Mouse (Mus musculus): ENCODE data around the gene Gm12216. TPM values are rescaled to one million over a fixed set of nuclear protein-coding genes. Genes with fewer than 3 reads are reported as not detected.

The Gm12216 gene
- total RNA-seq, 2 experiments from 2014 or later, result 0.84 to 2.1 TPM

DNA sequence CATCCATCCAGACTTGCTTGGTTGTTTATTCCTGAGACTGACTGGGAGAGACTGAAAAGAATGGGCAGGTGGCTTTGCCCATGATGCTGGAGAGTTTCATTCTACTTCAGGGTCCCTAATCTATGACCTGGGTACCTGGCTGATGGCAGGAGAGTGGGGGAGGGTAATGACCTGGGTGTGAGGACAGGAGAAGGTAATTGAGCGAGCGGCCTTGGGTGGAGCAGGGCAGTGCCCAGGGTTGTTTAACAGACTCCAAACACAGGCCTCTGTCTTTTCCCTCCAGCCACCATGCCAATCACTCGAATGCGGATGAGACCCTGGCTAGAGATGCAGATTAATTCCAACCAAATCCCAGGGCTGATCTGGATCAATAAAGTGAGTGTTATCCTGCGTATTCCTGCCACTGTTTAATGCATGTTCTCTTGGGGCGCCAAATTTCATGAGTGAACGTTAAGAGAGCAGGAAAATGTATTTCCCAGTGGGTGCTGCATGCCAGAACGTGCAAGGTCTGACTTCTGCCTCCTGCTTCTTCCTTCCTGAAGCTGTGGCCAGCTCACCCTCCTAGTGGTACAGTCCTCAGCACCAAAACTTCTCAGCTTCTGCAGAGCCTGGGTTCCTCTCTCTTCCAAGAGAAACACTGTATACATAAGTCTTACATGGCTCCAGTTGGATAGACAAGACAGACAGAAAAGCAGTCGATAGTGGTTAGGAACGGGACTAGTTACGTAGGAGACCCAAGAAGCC is 87.9 kb downstream of the Gm12216 start:
- DNase-seq (ENCODE audit: low spot score), result no peak

DNA sequence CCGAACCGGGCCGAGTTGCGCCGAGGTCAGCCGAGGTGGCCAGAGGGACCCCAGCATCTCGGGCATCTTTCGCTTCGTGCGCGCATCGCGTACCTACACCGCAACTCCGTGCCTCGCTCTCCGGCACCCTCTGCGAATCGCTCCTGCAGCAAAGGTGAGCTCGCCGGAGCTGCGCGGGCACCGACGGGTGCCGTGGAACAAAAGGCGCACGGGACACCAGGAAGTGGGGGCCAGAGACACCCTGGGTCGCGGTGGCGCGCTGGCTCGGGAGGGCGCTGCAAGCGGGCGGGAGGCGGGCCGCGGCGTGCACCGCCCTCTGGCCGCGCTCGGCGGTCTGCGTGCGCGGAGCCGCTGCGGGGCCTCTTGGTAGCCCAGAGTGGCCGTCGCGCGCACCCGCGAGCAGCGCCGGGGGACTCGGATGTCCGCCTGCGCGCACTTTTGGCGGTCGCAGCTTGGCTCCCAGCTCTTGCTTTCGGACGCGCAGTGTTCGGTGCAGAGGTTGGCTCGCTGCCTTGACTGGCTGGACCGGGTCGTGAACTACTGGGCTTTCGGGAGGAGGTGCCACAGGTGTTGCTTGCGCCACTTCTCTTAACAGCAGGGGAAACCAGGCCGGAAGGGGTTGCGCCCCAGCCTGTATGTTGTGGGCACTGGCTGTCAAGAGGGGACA is 88.8 kb downstream of the Gm12216 start:
- DNase-seq (ENCODE audit: low spot score), result peak; percentile 61

DNA sequence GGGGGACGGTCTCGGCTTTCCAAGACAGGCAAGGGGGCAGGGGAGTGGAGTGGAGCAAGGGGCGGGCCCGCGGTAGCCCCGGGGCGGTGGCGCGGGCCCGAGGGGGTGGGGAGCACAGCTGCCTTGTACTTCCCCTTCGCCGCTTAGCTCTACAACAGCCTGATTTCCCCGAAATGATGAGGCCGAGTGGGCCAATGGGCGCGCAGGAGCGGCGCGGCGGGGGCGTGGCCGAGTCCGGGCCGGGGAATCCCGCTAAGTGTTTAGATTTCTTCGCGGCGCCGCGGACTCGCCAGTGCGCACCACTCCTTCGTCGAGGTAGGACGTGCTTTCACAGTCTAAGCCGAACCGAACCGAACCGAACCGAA is 89.3 kb downstream of the Gm12216 start, which contains the start of gene Irf1:
TSS of gene Irf1 (plus strand) at position 255 of the 365 bp plus-strand sequence.
- peak; percentile 93 for DNase-seq (ENCODE audit: low spot score)

DNA sequence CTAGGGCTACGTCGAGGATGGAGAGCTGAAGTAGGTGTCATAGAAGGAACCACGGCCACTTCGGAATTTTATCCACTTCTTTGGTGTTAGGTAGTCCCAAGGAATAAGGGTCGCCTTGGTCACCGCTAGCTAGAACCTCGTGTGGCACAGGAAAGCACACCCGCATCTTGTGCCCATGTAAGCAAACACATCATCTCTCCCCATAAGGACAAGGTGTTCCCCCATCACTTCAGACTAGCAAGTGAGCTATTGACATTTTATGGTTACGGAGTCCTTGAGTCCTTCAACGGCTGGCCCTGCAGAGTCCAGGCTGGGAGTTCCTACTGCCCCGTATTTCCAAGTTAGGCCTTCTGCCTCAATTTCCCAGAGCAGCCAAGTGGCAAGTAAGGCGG is 89.9 kb downstream of the Gm12216 start:
- no peak for DNase-seq (ENCODE audit: low spot score)

DNA sequence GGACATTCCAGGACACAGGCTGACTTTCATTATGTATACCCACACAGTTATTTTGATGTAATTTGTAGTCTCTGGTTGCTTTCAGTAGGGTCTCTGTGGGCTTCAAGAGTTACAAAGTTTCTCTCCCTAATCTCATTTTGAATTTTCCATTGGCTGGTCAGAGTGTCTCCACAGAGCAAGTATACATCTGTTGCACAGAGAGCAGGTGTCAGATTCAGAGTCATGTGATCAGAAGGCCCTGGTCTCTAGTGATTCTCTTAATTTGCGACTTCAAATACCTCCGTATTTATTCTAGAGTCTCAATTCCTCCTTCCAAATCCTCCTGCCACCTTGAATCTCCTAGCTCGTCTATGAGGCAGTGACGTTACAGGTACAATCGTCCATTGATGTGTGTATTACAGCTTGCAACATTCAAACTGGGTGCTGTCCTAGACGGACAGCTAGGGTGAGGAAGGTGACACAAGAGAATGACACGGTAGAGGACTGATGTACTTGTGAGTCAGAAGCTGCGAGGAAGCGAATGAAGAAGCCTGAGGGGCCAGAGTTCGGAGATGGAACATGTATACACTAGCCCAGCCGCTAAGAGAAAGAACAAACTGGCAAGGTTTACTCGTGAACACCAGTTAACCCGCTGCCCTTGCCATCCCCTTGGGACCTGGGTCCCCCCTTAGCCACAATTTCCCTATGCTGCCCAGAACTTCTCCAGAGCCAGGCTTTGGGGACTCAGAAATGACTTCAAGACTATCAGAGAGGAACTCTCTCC is 90.5 kb downstream of the Gm12216 start:
- no peak for DNase-seq (ENCODE audit: low spot score)

DNA sequence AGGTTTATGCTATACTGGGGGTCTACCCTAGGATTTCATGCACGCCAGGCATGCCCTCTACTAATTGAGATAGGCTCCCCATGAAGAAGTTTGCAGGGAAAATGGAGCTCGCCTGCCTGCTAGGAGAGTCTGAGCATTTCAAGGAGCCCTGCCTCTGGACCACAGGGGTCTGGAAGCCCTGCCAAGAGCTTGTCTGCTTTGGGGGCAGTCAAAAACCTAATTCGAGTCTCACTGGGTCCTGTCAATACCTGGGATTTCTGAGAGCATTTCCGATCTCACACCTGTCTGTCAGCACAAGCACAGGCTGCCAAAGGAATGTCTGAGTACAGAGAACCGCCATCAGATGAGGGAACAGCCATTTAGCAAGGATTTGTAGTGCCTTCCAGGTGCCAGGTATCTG is 94.5 kb downstream of the Gm12216 start:
- DNase-seq (ENCODE audit: low spot score), result no peak

DNA sequence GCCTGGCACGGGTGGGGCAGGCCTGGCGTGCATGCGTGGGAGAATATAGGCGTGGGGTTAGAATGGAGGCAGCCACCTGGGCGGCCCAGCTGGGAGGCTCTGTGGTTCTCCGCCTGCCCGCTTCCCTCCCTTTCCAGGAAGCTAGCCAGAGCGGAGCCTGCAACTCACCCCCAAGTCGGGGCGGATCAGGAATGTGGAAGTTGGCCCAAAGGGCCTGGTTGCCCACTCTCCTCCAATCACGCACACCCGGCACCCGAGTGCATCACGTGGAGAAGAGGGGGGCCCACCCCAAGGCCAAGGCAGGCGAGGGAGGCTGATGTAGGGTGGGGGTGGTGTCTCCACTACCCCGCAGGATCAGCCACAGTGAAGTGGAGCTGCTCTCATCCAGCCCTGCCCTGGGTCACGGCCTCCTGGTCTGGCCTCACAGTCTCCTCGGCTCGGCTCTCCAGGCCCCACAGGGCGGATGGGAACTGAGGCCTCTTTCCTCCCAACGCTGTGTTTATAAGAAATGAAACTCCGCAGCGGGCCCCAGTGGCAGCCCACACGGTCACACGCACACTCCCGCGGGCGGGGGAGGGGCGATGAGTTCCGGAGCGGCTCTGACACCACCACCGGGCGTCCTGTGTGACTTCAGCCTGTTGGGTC is 95.4 kb downstream of the Gm12216 start:
- peak; percentile 92 for DNase-seq (ENCODE audit: low spot score)

DNA sequence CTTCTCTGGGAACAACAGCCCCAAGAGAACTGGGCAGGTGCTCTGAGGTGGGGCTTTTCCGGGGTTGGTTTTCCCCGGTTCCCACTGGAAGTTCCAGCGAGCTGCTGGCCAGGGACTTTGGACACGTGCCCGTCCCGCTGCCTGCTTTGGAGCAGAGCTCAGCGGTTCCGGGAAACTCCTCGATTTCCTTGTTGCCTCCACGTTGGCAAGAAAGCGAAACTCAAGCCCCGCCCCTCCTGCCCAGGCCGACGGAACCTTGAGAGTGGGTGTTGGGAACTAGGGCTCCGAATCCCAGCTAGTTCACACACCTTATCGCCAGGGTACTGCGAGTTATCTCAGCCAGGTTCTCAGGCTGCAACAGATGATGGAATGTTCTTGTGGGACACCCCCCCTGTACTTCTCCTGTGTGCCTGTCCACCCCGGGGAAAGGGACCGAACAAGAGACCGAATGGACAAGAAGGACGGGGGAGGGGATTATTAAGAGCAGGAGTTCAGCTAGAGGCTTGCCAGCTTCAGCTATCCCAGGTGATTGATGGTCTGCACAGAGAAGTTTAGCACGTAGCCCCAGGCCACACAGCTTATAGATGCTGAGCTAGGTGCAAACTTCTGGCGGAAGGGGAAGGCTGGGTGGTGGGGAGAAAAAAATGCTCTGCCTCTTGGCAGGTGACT is 96.1 kb downstream of the Gm12216 start:
- peak; percentile 80 for DNase-seq (ENCODE audit: low spot score)

DNA sequence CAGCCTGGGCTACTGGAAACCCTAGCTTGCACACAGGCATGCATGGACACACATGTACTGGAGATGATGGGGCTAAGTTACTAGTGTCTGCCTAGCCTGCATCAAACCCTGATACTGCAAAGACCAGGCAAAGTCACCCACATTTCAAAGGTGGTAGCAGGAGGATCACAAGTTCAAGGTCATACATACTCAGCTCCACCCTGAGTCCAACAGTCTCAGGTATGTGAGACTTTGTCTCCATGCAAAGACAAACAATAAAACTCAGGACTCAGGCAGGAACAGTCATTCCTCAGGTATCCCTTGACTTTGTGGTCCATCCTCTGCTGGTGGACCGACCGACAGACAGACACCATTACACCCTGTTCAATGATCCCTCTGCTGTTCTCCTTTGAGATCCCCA is 96.6 kb downstream of the Gm12216 start:
- no peak for DNase-seq (ENCODE audit: low spot score)

DNA sequence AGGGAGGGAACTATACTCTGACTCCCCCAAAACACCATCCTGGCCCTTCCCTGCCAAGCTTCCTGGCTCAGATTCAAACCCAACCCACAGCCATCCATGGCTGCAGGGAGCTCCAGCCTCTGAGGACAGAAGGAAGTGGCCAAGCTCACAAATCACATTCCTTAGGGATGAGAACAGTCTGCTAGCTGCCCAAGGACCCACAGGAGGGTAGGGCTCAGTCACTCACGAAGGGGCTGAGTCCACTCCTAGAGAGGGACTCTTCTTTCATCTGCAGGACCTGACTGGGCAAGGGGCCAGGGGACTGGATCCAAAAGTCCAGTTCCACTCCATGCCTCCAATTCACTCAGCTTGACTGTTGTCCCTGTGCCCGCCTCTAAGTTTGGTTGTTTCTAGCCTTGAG is 97.2 kb downstream of the Gm12216 start:
- DNase-seq (ENCODE audit: low spot score), result peak; percentile 57

DNA sequence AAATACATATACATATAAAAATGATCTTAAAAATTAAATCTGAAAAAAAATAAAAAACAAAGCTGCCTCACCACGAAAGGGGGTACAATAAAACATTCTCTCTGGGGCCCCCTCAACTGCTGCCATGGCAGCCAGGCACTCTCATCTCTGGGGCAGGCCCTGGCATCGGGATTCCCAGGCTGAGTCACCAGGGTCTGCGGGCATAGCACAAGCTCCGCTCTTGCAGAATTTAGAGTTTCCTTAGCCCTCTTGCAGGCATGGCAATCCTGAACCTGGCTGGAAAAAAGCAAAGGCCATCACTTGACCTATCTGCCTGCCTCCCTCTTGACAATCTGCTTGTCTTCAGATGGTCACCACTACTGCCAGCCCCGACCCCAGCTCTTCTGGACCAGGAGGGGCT is 97.8 kb downstream of the Gm12216 start:
- no peak for DNase-seq (ENCODE audit: low spot score)

DNA sequence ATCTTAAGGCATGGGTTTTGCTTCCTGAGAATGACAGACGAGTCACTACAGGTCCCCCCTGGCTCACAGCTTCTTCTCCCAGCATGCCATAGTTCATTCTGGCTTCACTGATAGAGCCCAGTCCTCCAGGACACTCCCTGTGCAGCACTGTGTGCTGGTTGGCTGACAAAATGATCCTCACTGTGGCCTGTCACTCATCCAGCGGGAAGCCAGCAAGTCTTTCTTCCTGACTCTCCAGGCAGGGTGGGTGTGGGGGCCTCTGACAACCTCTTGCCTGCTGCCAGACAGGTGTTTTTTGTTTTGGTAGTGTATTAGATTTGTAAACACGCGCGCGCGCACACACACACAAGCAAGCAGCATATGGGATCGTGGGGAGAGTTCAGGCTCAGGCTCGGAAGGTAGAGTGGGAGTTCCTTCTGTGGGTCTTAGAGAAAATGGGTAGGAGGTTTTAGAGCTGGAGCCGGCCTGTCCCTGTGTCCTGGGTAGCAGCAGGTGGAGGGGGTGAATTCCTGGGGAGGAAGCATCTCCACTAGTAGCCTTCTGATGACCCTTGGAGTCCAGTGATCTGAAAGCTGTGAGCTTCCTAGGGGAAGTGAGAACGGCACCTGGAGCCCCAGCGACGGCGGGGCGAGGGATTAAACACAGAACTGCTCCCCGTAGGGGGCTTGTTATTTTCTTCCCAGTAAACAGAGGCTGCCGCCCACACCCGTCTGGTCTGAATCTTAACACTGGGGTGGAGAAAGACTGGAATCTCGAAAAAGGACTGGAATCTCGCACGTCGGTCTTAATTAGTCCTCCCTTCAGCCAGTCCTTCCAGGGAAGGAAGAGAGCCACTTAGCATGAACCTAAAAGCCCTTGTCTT is 99.3 kb downstream of the Gm12216 start:
- DNase-seq (ENCODE audit: low spot score), result no peak

DNA sequence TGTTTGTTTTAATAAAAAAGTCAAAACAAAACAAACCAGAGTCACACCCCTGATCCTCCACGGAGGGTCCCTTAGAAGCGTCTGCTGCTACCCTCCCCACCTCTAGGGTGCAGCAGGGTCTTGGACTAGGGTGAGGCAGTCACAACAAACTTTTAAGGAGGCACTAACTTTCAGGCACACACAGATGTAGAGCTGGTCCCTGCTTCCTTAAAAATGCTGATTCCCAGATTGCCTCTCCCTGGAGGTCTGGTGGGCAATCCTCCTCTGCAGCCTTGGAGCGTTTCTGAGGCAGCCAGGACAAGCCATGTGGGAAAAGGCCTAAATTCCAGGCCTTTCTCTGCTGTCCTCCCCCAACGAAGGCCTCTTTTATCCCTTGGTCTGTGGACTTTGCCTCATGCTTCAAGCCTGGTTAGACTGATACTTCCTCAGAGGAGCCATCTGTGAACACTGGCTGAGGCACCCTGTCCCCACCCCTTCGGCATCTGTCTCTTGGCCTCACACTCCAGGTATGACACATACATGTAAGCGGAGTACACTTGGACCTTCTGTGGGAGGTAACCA is 100.2 kb downstream of the Gm12216 start:
- DNase-seq (ENCODE audit: low spot score), result peak; percentile 34

DNA sequence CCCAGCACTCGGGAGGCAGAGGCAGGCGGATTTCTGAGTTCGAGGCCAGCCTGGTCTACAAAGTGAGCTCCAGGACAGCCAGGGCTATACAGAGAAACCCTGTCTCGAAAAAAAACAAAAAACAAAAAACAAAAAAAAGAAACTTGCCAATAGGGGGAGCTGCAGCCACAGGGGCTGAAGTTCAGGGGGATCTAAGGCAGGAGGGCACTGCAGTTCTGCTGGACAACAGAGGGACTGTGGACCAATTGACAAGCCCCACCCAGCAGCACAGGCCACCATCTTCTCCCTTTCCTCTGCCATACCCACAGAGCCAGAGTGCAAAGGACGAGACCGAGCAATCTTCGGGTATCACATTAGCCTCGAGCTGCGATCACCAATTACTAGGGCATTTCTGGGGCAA is 101.0 kb downstream of the Gm12216 start:
- DNase-seq (ENCODE audit: low spot score), result peak; percentile 39

DNA sequence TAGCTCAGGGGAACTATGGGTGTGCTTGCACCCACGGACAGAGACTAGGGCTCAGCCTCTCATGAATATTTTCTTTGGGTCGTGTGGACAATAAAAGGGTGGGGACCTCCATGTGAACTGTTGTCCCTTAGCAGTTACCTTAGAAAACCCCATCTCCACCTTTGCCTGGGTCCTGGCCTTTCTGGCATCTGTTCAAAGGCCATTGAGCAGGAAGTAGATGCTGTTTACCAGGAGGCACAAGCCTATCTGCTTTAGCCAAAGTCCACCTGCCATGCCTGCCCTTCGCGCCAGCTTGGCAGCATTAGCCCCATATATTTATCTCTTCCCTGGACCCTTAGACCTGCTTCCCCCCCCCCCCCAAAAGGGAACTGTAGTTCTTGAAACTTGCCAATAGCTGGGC is 101.4 kb downstream of the Gm12216 start:
- DNase-seq (ENCODE audit: low spot score), result no peak

DNA sequence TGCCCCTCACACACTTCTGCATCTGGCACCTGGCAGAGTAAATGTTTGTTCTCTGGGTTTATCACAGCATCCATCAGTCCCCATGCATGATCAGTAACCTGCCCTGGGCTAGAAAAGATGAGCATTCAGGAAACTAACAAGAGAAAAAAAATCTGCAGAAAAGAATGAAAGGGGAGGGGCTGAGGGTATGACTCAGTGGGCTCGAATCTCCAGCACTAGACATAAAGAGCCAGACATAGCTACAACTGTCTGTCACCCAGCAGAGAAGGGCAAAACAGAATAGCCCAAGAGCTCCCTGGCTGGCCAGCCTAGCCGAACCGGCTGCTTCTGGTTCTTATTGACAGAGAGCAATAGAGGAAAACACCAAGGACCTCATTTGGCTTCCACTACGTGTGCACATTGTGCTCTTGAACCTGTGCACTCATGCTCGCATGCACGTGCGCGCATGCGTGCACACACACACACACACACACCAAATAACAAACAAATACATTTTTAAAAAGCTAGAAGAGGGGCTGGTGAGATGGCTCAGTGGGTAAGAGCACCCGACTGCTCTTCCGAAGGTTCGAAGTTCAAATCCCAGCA is 104.0 kb downstream of the Gm12216 start:
- no peak for DNase-seq (ENCODE audit: low spot score)

DNA sequence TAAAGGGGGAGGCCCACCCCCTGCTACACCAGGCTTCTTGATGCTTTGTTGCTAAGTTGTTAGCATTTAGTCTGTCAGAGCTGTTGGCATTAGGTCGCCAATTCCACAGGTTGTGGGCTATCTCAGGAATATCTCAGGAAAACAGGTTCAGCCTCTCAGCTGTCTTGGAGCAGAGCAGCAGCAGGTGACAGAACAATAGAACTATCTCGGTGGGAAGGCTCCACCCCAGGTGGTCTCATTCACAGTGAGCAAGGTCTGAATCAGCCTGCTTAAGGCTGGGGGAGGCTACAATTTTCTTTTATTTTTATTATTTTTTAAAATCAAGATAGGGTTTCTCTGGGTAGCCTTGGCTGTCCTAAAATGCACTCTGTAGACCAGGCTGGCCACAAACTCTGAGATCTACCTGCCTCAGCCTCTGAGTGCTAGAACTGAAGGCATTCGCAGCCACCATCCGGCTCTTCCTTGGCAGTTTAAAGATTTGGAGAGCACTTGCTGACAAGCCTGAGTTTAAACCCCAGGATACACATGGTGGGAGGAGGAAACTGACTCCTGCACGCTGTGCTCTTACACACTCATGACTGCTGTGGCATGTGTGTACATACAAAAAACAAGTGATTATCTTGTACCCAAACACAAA is 109.2 kb downstream of the Gm12216 start:
- DNase-seq (ENCODE audit: low spot score), result no peak

DNA sequence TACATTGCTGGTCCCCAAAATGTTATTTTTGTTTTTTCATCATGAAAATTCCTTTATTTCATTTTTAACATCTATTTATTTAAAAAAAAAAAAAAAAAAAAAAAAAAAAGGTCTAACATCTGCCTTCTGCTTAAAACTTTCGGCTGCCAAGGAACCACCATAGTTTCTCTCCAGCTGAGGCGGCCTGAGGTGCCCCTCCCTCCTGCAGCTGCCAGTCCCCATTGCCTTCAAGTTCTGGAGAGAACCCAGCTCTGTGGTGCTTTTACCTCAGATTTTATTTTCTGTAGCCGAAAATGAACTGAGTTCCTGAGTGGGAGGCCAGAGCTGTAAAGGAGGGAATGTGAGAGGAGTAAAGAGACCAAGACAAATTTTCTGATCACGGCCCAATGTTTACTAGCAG is 109.8 kb downstream of the Gm12216 start:
- DNase-seq (ENCODE audit: low spot score), result no peak

DNA sequence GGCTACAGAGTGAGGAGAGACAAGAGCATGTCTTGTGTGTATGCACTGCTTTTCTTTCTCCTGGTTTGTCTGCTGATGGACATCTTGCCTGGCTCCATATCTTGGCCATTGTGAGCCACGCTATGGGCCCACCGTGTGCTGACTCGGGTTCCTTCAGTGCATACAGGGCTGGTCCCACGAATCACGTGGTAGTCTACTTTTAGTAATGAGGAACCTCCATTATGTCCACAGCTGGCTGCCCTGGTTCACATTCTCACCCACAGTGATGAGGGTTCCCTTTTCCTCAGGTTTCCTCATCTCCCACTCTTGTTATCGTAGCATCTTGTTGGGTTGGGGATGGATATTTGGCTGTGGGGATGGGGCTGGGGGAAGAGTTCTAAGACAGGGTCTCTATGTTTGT is 110.4 kb downstream of the Gm12216 start:
- no peak for DNase-seq (ENCODE audit: low spot score)
